Mouse (Mus musculus): ENCODE results near the gene Parp12.

Parp12 gene

DNA sequence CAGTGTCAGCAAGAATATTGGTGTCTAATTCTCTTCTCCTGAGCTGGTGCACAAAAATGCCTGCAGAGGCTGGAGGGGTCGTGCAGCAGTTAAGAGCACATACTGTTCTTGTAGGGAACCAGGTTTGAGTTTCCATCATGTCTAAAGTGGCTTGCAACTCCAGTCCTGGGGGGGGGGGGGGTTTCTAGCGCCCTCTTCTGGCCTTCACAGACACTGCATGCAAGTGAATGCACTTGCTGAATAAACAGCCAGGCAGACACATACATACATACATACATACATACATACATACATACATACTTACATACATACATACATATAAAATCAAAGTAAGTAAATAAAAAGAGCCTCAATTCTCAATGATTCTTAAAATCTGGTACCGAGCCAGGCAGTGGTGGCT, 59.8 kb downstream of the Parp12 start:
- DNase-seq (ENCODE audit: low spot score in 2 of 2): no peak

DNA sequence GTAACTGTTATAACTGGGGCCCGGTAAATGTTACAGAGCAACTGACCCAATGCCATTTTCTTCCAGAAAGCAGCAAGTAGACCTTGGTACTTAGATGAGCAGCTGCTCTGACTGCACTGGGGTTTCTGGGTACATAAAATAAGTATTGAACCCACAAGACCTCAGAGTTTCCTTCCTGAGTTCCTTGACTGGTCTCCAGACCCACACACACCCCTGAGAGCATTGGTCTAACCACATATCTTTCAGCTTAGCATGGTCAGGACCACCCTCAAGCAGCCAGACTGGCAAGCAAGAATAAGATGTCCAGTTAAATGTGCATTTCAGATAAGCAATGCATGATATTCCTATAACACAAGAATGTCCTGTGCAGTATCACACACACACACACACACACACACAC, 61.0 kb downstream of the Parp12 start:
- no peak for DNase-seq (ENCODE audit: low spot score in 2 of 2)

DNA sequence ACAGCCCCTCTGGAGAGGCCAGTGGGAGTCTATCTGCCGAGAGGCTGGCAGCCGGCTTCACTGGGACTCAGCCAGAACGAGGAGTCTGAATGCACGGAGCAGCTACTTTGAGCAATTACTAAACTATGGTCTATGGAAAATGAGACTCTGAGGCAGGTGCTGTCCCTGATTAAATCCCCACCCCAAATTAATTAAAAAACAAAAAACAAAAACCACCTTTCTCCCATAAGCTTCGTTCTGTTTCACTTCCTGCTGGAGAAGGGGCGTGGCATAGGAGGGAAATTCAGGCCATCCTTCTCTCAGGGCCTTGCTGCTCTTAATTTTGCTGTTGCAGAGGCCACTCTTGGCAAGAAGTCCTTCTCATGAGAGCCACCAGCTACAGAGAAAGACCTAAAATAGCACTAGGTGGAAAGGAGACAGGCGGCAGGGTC, 62.3 kb downstream of the Parp12 start:
- DNase-seq (ENCODE audit: low spot score in 2 of 2): no peak

DNA sequence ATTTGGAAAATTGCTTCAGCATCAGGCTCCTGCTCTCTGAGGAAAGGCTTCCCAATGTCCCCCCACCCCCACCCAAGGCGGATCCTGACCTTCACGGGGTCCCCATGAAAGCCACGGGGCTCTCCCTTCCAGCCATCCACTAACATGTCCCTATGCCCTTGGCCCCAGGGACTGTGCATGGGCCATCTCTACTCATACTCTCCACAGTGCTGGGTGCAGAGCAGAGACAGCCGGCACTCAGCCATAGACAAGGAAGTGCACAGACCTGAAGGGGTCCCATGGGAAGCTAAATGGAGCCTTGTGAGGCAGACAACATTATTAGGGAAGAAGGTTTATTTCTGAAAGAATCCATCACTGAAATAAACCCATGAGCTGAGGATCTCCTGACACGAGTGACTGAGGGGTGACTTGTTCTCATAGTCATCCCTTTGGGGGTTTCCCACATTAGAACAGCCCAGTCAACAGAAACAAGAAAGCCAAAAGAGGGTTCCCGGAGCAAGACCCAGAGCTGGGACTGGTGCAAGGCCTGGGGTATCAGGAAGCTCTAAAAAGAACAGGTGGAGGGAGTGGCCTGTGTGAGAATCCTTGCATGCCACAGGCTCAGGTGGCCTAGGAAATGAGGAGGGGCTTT, 63.2 kb downstream of the Parp12 start:
- no peak for DNase-seq (ENCODE audit: low spot score in 2 of 2)

DNA sequence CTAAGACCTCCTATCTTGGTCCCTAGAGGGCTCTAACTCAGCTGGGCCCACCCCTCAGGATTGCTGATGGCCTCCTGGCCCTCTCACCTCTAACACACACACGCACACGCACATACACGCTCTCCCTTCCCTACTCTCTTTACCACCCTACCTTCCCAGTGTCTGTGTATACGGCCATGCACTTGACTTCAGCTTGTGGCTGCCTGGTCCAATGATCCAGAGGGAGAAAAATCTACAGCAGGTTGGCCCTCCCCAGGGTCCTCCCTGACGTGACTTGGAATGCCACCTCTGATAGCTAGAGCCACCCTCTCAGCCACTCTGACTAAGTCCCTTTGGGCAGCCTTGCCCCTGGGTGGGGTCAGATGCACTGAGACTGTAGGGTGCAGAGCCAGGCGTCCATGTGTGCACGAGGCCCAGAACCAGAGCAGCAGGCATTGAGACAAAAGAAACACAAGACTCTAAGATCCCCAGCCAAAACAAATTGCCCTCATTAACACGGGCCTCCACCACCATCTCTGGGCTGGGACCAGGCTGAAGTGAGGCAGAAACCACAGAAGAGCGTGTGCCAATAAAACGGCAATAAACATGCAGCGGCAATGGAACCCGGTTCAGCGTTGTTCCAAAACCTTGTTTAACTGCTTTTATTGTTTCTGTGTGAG, 63.8 kb downstream of the Parp12 start:
- DNase-seq (ENCODE audit: low spot score in 2 of 2): no peak

DNA sequence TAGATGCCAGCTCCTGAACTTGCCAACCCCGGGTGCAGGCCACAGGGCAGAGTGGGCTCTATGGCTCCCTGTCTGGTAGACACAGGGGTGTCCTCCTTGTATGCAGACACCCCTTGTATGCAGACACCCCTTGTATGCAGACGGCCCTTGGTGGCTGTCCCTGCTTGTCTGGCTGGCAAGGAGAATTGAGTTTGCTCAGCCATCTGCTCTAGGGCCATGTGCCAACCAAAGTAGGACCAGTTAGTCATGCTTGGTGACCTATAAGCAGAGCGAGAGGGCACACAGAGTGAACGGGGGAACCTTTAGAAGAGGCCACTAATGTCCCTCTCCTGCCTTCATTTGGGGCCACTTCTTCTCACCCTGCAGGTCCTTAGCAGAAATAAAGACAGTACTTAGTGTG, 65.5 kb downstream of the Parp12 start:
- DNase-seq (ENCODE audit: low spot score in 2 of 2): no peak

DNA sequence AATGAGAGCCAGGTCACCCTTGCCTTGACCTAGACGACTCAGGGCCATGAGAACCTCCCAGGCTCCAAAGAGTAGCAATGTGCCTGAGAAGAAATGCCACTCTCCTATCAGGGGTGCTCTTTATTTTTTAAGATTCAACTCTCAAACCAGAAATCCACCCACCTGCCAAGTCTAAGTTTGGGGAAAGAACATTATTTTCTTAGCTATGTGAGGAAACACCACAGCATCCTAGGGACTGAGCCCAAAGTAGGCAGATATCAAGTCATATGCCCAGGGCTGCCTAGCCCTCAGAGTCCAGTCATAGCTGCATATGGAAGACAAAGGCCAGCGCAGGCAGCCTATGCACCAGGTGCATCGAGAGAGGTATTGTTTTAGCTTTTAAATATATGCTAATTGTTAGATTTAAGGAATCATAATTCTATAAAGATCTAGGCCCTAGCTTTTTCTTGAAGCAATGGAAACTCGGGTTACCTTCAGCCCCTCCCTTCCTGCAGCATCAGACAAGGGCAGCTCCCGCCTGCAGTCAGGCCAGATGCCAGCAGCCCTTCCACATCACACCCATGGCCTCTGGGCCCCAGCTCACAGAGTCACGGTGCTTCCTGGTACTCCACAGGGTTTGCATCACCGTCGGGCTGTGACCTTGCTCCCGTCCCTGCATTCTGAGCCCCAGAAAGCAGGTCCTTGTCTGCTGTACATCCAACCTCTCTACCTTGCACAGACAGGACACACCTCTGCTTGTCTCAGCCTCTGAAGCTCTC, 66.2 kb downstream of the Parp12 start:
- DNase-seq (ENCODE audit: low spot score in 2 of 2): no peak

DNA sequence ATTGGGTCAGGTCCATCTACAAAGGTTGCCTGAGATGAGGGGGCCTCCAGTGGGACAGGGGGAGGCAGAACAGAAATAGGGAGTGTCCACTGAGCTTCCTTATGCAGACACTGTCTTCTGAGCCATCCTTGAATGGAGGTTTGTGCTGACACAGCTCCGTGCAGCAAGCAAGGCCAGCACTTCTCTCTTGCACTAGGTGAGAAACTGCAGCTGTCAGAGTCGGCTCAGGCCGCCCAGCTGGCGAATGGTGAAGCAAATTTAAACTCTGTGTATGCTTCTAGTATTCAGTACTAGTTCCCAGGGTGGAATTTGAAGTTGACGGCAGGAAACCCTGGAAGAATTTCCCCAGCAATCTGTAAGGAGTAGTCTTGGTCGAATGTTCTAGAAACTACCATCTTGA, 67.3 kb downstream of the Parp12 start:
- DNase-seq (ENCODE audit: low spot score in 2 of 2): no peak

DNA sequence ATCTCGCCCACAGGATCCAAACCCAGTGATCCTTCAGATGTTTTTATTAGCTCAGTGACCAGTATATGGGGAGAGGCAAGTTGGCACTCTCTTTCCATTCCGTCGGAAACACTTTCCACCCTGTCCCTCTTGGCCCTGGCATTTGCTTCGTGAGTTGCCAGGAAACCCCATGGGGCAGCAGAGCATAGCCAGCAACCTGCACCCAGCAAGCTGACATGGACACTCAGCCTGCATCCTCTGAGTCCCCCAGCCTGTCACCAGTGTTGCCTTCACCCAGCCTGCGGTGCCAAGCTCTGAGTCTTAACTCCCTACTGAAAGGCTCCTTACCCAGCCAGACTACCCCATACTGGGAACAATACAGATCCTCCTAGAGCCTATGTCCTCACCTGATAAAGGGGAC, 69.0 kb downstream of the Parp12 start:
- DNase-seq (ENCODE audit: low spot score in 2 of 2): no peak

DNA sequence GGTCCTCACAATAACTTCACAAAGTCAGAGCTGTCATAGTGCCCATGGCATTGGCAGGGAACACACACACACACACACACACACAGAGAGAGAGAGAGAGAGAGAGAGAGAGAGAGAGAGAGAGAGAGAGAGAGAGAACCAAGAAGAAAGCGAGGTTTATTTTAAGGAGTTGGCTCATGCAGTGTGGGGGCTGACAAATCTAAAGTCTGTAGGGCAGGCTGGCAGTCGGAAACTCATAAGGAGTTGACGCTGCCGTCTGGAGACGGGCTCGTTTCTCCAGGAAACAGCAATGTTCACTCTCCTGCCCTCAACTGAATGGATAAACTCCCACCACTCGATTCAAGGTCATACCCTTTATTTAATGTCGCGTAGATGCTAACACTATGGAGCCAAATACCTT, 77.7 kb downstream of the Parp12 start:
- no peak for DNase-seq (ENCODE audit: low spot score in 2 of 2)

All from frontal cortex, postnatal 25 days (tissue).